Mouse (Mus musculus): ENCODE measurements at regions not wholly inside any gene's neighbourhood (a gene's known extent, or its start where the extent isn't known, plus 50 kb on each side); places are given as distances from the start of the nearest gene placed in this dataset.

DNA sequence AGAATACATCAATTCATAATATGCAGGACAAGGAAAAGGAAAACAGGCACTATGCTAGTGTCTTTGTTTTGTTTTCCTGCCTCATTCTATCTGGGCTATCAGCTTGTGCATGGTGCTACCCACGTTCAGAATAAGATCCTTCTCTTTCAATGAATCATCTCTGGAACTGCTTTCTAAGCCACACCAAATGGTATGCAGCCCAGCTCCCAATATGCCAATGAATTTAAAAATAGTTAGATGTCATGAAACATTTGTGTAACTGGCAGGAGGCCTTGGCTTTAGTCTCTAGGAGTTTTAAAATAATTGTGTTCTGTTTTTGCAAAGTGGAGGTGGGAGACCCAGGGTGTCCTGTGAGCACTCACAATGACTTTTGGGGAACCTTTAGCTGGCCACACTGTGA is 603.1 kb upstream of the Sema6d start:
- no peak for DNase-seq

GRCm38 (mm10) chr2:123506162-123506561 is 583.6 kb upstream of the Sema6d start:
- DNase-seq: no peak

GRCm38 (mm10) chr2:123507095-123507494 is 582.7 kb upstream of the Sema6d start:
- DNase-seq: no peak

DNA sequence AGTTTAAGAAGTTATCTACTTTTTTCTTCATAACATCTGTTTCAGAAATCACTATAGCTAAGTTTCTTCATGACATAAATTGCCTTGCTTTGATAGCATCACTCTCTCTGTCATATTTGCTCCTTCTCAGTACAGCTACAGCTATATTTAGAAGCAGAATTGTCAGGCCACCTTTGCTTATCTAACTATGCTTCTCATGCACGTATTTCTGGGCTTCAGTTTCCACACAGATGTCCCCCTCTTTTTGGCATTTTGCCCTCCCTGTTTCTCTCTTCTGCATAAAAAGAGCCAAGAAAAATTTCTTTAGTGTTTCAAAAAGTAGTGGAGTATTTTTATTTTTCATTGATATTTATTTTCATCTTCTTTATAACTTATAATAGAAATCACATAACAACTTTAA is 560.9 kb upstream of the Sema6d start:
- DNase-seq: no peak

- no peak for DNase-seq
Measured at GRCm38 (mm10) chr2:123532946-123533791, 556.6 kb upstream of the Sema6d start.

DNA sequence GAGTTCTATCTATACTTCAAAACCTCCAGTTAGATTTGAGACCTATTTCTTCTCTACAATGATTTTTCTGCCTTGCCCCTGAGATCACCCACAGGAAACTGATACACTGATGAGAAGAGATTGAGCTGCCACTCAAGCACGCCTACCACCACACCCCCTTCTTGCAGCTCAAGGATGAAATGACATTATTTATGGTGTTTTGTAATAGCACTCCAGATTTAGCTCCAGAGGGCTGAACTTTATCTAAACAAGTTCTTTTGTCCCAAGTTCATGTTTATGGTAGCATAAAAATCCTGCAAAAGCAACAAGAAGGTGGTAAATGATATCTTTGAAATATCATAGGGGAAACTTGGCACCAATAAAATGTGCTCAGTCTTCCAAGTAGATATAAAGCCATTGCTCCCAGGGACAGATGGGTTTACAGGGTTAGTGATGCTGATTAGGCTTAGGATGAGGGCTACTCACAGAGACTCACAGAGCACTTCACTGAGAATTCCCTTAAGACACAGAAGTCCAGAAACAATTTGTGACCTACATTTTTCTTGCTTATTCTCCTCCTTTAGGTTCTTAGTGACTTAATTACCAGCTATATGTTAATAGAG is 538.4 kb upstream of the Sema6d start:
- no peak for DNase-seq

DNA sequence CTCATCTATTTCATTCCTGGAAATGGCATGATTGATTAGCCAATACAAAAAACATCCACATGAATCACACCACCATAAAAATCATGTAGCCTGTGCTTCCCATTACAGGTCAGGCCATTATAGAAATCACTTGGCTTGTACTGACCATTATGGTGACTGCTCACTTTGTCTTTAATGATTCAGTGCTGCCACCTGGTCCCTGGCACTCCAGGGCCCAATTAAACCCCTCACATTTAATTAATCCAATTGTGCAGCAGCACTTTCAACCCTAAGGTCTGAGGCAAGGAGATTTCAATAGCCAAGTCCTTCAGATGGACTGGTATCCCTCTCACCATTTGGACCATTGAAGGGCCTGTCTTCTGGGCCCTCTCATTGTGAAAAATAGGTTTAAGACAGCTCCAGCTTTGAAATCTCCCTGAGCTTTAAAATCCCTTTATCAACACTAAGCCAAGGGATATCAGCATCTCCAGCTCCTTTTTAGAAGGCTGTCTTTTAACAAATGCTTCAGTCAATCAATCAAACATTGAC is 531.6 kb upstream of the Sema6d start:
- no peak for DNase-seq
